Mouse (Mus musculus): Measurements from ENCODE around the gene Ptch1.

Gene Ptch1

GRCm38 (mm10) chr13:63573256-63573835 lies at the start of gene Ptch1:
Gene Ptch1, minus strand, starts transcription at chr13:63573598.
- DNase-seq: peak; percentile 9 to 31

GRCm38 (mm10) chr13:63621301-63621700 lies 47.9 kb upstream of the Ptch1 start:
- no peak for DNase-seq

GRCm38 (mm10) chr13:63613201-63613600 lies 39.8 kb upstream of the Ptch1 start:
- no peak for DNase-seq

- no peak for DNase-seq
Observed at GRCm38 (mm10) chr13:63609734-63610133, 36.3 kb upstream of the Ptch1 start.

- no peak for DNase-seq
Observed at GRCm38 (mm10) chr13:63597593-63597992, 24.2 kb upstream of the Ptch1 start.

- DNase-seq: no peak
Observed at GRCm38 (mm10) chr13:63595869-63596268, 22.5 kb upstream of the Ptch1 start.

GRCm38 (mm10) chr13:63593469-63594050 lies 20.2 kb upstream of the Ptch1 start:
- DNase-seq: no peak

GRCm38 (mm10) chr13:63592755-63593154 lies 19.4 kb upstream of the Ptch1 start:
- DNase-seq: no peak

- DNase-seq: no peak
Observed at GRCm38 (mm10) chr13:63574601-63575000, 1.2 kb upstream of the Ptch1 start.

- DNase-seq: peak; percentile 13 to 27
Observed at GRCm38 (mm10) chr13:63572453-63573255, 744 bp downstream of the Ptch1 start.

- no peak for DNase-seq
Observed at GRCm38 (mm10) chr13:63572111-63572452, 1.3 kb downstream of the Ptch1 start.

- DNase-seq: no peak
Observed at GRCm38 (mm10) chr13:63570456-63570855, 2.9 kb downstream of the Ptch1 start.

GRCm38 (mm10) chr13:63569396-63569756 lies 4.0 kb downstream of the Ptch1 start:
- no peak for DNase-seq

- DNase-seq: no peak
Observed at GRCm38 (mm10) chr13:63568741-63569395, 4.5 kb downstream of the Ptch1 start.

- no peak for DNase-seq
Observed at GRCm38 (mm10) chr13:63568306-63568705, 5.1 kb downstream of the Ptch1 start.

- peak; percentile 83 to 87 for DNase-seq
Observed at GRCm38 (mm10) chr13:63567677-63568293, 5.6 kb downstream of the Ptch1 start.

GRCm38 (mm10) chr13:63566018-63567015 lies 7.1 kb downstream of the Ptch1 start:
- peak; percentile 53 to 64 for DNase-seq

GRCm38 (mm10) chr13:63565320-63566017 lies 7.9 kb downstream of the Ptch1 start:
- DNase-seq: peak; percentile 38 to 59

GRCm38 (mm10) chr13:63564626-63565319 lies 8.6 kb downstream of the Ptch1 start:
- peak; percentile 49 to 60 for DNase-seq
